Mouse (Mus musculus) midbrain, embryonic 13.5 days (tissue): Measurements from ENCODE around the gene Hoxc12. TPM values are rescaled to one million over a fixed set of nuclear protein-coding genes. Genes with fewer than 3 reads are reported as not detected.

Experiments used
- ATAC-seq: fragments of 200-750 bp; cut with Nextera tagmentation; 2 replicates; pipeline ENCODE4 v1.8.0; 2017; ENCODE audit warnings: mild to moderate bottlenecking, moderate TSS enrichment, moderate library complexity
- H3K27ac ChIP-seq: fragments of 300-500 bp; sonication (generic); 2 replicates; pipeline ENCODE4 v1.5.1; 2015; ENCODE audit warnings: inconsistent platforms, mild to moderate bottlenecking, moderate library complexity
- H3K27me3 ChIP-seq: fragments of 300-500 bp; sonication (generic); 2 replicates; pipeline ENCODE4 v1.6.1; 2015; ENCODE audit warnings: mild to moderate bottlenecking, inconsistent platforms
- H3K36me3 ChIP-seq: fragments of 300-500 bp; sonication (generic); 2 replicates; pipeline ENCODE4 v1.6.1; 2015; ENCODE audit warnings: mild to moderate bottlenecking, inconsistent platforms
- H3K4me1 ChIP-seq: fragments of 300-500 bp; sonication (generic); replicated peaks from 2 replicates; pipeline ENCODE4 v1.6.1; 2015; ENCODE audit warnings: inconsistent platforms
- H3K4me2 ChIP-seq: fragments of 300-500 bp; sonication (generic); replicated peaks from 2 replicates; pipeline ENCODE4 v1.6.1; 2015; ENCODE audit warnings: moderate library complexity, mild to moderate bottlenecking, inconsistent platforms
- H3K4me3 ChIP-seq: fragments of 300-500 bp; sonication (generic); replicated peaks from 2 replicates; pipeline ENCODE4 v1.5.1; 2015; ENCODE audit warnings: mild to moderate bottlenecking, inconsistent platforms
- H3K9ac ChIP-seq: fragments of 300-500 bp; sonication (generic); replicated peaks from 2 replicates; pipeline ENCODE4 v1.6.1; 2015; ENCODE audit warnings: mild to moderate bottlenecking, inconsistent platforms
- H3K9me3 ChIP-seq: fragments of 300-500 bp; sonication (generic); 2 replicates; pipeline ENCODE4 v1.6.1; 2016; ENCODE audit warnings: mild to moderate bottlenecking, inconsistent platforms
- WGBS: fragments of 180-500 bp; shearing (Covaris S2); methylation state at CpG from one replicate; pipeline ENCODE4 v1.1.7; 2015; 5-methylcytosine and 5-hydroxymethylcytosine counted together
- polyA plus RNA-seq: library from polyadenylated mRNA; unstranded; fragments of >200 nt; fragmentation: Nextera tagmentation; extraction: Ambion mirVana; gene quantifications from 2 replicates; pipeline ENCODE4 v1.2.1, GENCODE M21; 2015

Gene Hoxc12
- polyA plus RNA-seq, 1 experiment from 2014 or later = not detected

GRCm38 (mm10) chr15:102921053-102922011, 15.2 kb upstream of the Hoxc12 start, which contains the start of gene Hoxc13:
Gene Hoxc13 (plus strand): TSS chr15:102921103.
- under 1% methylated on average over 81 of the region's 88 CpGs for WGBS
- peak; percentile 69 for ATAC-seq

DNA sequence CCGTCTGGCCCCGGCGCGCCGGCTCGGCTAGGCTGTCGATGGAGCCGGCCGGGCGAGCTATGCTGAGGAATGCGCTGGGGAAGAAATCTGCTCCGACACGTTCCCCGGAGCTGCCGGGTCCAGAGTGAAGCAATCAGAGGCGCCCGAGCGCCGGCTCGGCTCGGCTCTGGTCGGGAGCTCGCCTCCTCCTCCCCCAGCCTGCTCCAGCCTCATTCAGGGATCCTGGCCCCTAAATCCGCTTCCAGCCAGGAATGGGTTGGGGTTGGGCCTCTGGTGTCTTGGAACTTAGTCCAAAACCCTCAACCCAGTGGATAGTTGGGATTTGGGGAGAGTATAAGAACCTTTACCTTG, 14.6 kb upstream of the Hoxc12 start:
- H3K4me2 ChIP-seq = no peak overlapping the region
- no peak for ATAC-seq
- H3K27ac ChIP-seq = no peak overlapping the region
- no peaks in the 10 kb centered on the region for H3K9me3 ChIP-seq
- peaks cover 9% of the 10 kb centered on the region for H3K4me1 ChIP-seq
- WGBS = under 1% methylated on average over 23 of the region's 24 CpGs
- no peak overlapping the region for H3K4me3 ChIP-seq
- no peaks in the 10 kb centered on the region for H3K36me3 ChIP-seq
- H3K27me3 ChIP-seq = peaks cover 99% of the 10 kb centered on the region
- H3K9ac ChIP-seq = no peak overlapping the region

More at GRCm38 (mm10) chr15:102921053-102922011, 15.2 kb upstream of the Hoxc12 start, which contains the start of gene Hoxc13:
- Histone ChIP-seq H3K27ac (no peak within 1 kb of the TSS), H3K9me3 (no peaks in the 10 kb centered on the region), H3K27me3 (peaks cover 99% of the 10 kb centered on the region), H3K4me2 (peak within 1 kb of the TSS; percentile 43), H3K4me1 (peaks cover 9% of the 10 kb centered on the region), H3K9ac (no peak within 1 kb of the TSS), H3K36me3 (no peaks in the 10 kb centered on the region), H3K4me3 (peak within 1 kb of the TSS; percentile 23)

DNA sequence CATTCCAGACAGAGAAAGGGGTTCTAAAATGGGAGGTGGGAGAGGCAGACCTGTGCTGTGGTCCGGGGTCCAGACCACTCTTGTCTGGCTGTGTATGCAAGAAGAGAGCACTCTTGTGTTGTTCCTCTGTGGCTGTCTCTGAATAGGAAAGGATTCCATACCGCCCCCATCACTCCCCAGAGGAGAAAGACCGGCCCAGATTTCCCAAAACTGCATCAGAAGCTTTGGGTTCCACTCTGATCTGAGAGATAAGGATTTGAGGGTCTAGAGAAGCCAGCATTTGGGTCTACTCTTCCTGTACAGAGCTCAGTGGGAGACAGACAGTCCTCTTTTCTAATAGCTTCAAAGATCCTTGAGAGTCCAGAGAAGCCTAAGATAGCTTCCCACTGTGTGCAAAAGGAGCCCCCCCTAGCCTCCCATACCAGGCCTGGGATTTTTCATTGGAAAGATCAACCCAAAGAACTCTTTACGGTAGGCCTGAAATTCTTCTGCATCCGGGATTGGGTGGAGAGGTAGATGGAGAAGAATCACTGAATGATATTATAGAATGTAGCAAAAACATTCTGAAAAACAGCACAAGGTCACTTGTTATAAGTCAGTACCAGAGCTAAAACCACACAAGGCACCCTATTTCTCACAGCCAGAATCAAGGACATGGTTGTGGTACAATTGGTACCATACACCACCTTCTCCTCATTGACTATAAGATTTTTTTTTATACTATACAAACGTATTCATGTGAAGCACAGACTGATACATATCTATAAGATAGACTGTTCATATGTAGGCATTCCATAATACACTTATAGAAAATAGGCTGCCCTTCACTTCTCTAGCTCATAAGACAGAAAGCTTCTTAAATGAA, 13.7 kb upstream of the Hoxc12 start:
- Histone ChIP-seq H3K9me3 (no peaks in the 10 kb centered on the region), H3K4me2 (no peak overlapping the region), H3K27ac (no peak overlapping the region), H3K4me3 (no peak overlapping the region), H3K36me3 (no peaks in the 10 kb centered on the region), H3K9ac (no peak overlapping the region), H3K27me3 (peaks cover 99% of the 10 kb centered on the region), H3K4me1 (peaks cover 9% of the 10 kb centered on the region)
- ATAC-seq = no peak
- 12% methylated on average over 6 of the region's 6 CpGs for WGBS

DNA sequence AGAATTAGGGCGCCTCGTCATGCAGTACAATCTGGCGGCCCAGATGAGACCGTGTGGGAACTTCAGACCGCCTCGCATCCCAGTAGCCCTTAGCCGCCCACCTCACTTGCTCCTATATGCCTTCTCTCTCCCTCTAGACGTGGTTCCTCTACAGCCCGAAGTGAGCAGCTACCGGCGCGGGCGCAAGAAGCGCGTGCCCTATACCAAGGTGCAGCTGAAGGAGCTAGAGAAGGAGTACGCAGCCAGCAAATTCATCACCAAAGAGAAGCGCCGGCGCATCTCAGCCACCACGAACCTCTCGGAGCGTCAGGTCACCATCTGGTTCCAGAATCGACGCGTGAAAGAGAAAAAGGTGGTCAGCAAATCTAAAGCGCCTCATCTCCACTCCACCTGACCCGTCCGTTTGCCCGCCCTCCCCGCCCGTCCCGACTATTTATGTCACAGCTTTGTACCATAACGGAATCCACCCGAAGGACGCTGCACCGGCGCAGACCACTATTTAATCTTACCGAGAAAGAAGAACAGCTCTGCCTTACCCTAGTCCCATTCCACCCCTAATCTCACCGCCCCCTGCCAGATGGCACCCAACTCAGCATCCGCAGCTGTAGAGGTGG, 9.4 kb upstream of the Hoxc12 start:
- no peaks in the 10 kb centered on the region for H3K4me1 ChIP-seq

GRCm38 (mm10) chr15:102931706-102932358, 4.7 kb upstream of the Hoxc12 start:
- no peaks in the 10 kb centered on the region for H3K9me3 ChIP-seq
- no peak overlapping the region for H3K4me3 ChIP-seq
- WGBS = under 1% methylated on average over 23 of the region's 23 CpGs
- H3K4me2 ChIP-seq = no peak overlapping the region
- ATAC-seq = no peak
- no peaks in the 10 kb centered on the region for H3K36me3 ChIP-seq
- H3K27me3 ChIP-seq = peaks cover 100% of the 10 kb centered on the region
- H3K27ac ChIP-seq = no peak overlapping the region
- H3K9ac ChIP-seq = no peak overlapping the region
- no peaks in the 10 kb centered on the region for H3K4me1 ChIP-seq

More for the DNA sequence above, 9.4 kb upstream of the Hoxc12 start:
- ATAC-seq = no peak
- Histone ChIP-seq H3K9me3 (no peaks in the 10 kb centered on the region), H3K9ac (no peak overlapping the region), H3K27me3 (peaks cover 99% of the 10 kb centered on the region), H3K36me3 (no peaks in the 10 kb centered on the region), H3K4me3 (no peak overlapping the region), H3K27ac (no peak overlapping the region), H3K4me2 (no peak overlapping the region)
- under 1% methylated on average over 40 of the region's 40 CpGs for WGBS

DNA sequence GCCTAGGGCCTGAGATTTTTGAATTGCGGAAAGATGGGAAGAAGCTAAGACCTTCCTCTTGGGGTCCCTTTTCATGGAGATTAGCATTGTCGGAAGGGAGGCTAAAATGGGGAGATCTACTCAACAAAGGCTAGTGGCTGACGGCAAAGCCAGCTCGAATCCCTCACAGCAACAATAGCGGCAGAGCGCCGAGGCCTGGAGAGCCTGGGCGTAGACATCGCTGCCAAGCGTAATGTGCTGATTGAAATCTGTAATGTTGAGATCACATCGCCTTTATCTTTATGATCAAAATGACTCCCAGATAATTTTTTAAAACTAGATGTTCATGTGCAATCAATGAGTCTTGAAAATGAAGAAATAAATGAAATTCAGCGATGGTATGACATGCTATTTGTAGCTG, 2.1 kb upstream of the Hoxc12 start:
- H3K4me2 ChIP-seq = no peak overlapping the region
- peaks cover 2% of the 10 kb centered on the region; the same call in 1 of the 2 replicates for H3K4me1 ChIP-seq
- H3K9me3 ChIP-seq = no peaks in the 10 kb centered on the region
- no peak overlapping the region for H3K27ac ChIP-seq
- H3K27me3 ChIP-seq = peaks cover 100% of the 10 kb centered on the region
- H3K9ac ChIP-seq = no peak overlapping the region
- no peak overlapping the region for H3K4me3 ChIP-seq
- WGBS = 0% methylated on average over 12 of the region's 12 CpGs
- no peak for ATAC-seq
- H3K36me3 ChIP-seq = no peaks in the 10 kb centered on the region

GRCm38 (mm10) chr15:102934897-102935296, 1.7 kb upstream of the Hoxc12 start:
- H3K9ac ChIP-seq = no peak overlapping the region
- H3K4me1 ChIP-seq = peaks cover 6% of the 10 kb centered on the region; the same call in 1 of the 2 replicates
- no peak overlapping the region for H3K27ac ChIP-seq
- no peaks in the 10 kb centered on the region for H3K9me3 ChIP-seq
- no peak overlapping the region for H3K4me2 ChIP-seq
- no peak overlapping the region for H3K4me3 ChIP-seq
- peaks cover 100% of the 10 kb centered on the region for H3K27me3 ChIP-seq
- no peaks in the 10 kb centered on the region for H3K36me3 ChIP-seq
- no peak for ATAC-seq
- under 1% methylated on average over 27 of the region's 27 CpGs for WGBS

DNA sequence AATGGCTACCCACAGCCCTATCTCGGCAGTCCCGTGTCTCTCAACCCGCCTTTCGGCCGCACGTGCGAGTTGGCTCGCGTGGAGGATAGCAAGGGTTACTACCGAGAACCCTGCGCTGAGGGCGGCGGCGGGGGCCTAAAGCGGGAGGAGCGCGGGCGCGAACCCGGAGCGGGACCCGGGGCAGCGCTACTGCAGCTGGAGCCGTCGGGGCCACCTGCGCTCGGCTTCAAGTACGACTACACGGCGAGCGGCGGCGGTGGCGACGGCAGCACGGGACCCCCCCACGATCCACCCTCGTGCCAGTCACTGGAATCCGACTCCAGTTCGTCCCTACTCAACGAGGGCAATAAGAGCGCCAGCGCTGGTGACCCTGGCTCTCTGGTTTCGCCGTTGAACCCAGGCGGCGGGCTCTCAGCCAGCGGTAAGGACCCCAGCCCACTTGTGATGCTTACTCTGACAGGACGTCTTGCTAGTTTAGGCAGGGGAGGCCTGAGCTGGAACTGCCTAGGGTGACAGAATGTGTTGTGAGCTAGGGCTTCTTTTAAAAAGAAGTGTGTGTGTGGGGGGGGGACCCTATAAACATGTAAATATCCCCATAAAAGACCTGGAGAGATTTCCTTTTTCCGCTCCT, 594 bp downstream of the Hoxc12 start:
- WGBS = under 1% methylated on average over 45 of the region's 50 CpGs

DNA sequence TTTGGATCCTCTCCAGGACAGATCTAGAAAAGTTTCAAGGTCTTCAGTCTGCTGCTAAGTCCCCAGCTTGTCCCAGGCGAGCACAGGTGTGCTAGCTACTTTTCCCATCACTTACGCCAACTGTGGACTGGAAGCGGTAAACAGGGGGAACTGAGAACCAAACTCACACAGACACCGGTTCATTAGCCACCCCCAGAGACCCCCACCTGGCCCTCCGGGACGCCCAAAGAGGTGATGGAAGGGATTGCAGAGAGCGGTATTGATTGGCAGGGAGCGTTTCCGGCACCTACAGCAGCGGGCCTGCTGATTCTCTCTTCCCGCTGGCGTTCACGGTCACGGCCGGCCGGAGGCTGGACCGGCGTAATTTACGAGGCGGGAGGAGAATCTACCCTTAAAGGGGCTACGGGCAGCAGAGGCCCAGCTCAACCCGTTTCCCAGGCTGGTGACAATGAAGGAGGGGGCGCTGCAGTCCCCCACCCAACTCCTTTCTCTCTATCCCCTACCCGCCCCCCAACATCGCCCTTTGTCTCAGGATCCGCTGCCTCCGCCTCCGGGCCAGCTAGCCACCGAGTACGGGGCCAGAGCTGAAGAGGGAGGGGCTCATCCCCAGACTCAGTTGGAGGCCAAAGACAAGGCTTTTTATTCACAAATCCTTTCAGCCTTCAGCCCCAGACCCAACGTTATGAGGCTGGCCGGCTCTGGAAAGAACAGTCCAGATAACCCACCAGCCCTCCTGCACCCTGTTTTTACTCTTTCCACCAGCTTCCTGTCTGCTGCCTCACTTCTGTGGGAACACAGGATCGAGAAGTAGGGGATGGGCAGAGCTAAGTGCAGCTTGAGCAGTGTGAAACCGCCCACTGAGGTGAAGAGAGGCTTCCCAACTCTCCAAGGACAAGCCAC, 2.9 kb downstream of the Hoxc12 start:
- H3K4me3 ChIP-seq = no peak overlapping the region
- no peak overlapping the region for H3K27ac ChIP-seq
- no peak overlapping the region for H3K9ac ChIP-seq
- peaks cover 10% of the 10 kb centered on the region; the same call in 1 of the 2 replicates for H3K4me1 ChIP-seq
- WGBS = 1% methylated on average over 33 of the region's 34 CpGs
- no peak for ATAC-seq
- H3K9me3 ChIP-seq = no peaks in the 10 kb centered on the region
- no peak overlapping the region for H3K4me2 ChIP-seq
- no peaks in the 10 kb centered on the region for H3K36me3 ChIP-seq
- peaks cover 100% of the 10 kb centered on the region for H3K27me3 ChIP-seq

More for the DNA sequence above, 594 bp downstream of the Hoxc12 start:
- no peak overlapping the region for H3K9ac ChIP-seq
- no peak overlapping the region for H3K4me3 ChIP-seq
- no peaks in the 10 kb centered on the region for H3K9me3 ChIP-seq
- H3K27me3 ChIP-seq = peaks cover 100% of the 10 kb centered on the region
- H3K36me3 ChIP-seq = no peaks in the 10 kb centered on the region
- peaks cover 6% of the 10 kb centered on the region; the same call in 1 of the 2 replicates for H3K4me1 ChIP-seq
- no peak overlapping the region for H3K4me2 ChIP-seq
- no peak overlapping the region for H3K27ac ChIP-seq
- ATAC-seq = no peak

GRCm38 (mm10) chr15:102942739-102943467, 6.3 kb downstream of the Hoxc12 start:
- Histone ChIP-seq H3K27ac (no peak overlapping the region), H3K27me3 (peaks cover 100% of the 10 kb centered on the region), H3K4me3 (0 out of 2 replicates have a peak overlapping the region, but pooled peaks have one; percentile 11), H3K36me3 (no peaks in the 10 kb centered on the region), H3K4me2 (peak overlapping the region; percentile 31), H3K9me3 (no peaks in the 10 kb centered on the region), H3K4me1 (peaks cover 10% of the 10 kb centered on the region; the same call in 1 of the 2 replicates), H3K9ac (no peak overlapping the region)
- under 1% methylated on average over 53 of the region's 53 CpGs for WGBS
- ATAC-seq = no peak
